In the genomic region with DNA sequence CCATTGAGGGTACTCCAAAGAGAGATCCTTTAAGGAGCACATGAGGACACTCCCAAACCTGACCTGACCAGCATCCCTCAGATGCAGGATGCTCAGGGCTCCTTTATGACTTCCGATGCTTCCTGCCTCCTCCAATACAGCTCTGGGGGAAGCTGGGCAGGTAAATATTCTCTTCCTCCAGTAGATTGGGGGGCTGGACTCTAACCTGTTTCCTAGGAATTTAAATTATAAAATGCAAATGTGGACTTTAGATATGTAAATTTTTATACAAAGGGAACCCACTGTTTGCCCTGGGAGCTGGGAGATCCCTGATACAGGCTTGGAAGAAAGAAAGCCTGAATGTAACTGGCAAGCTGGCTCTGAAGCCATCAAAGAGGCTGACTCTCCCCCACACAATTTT, we compare ENCODE assay signal across 21 mouse cellular contexts. TPM values are rescaled to one million over a fixed set of nuclear protein-coding genes. Genes with fewer than 3 reads are reported as not detected.
A peak's percentile ranks its signal among the peaks of the same experiment; 100 is the strongest.
DNase-seq lines count a peak whose midpoint lies in the region; ATAC-seq and TF ChIP-seq lines count a peak whose summit lies in the region.
"Had no signal": no experiment of that assay in that cellular context is flagged by ENCODE, and none has a peak within 500 bp of the region (broad histone marks: within the 10 kb centered on the region; RNA-seq: fewer than 3 reads in every experiment).

No protein-coding gene starts in this region.

- WGBS in hindbrain, embryonic 12.5 days, result 68% methylated on average over 1 of the region's 1 CpGs

- no peak for DNase-seq in ES-E14 (ENCODE audit: low read depth, low spot score)
- peak; percentile 38 for DNase-seq in WW6 (ENCODE audit: low read depth, low spot score)
- DNase-seq in left cerebral cortex, adult 18-20 months (ENCODE audit: low spot score in 2 of 2), result no peak
- DNase-seq in lung, postnatal 25 days (ENCODE audit: low spot score), result no peak
- DNase-seq in thymus, postnatal 0 days (ENCODE audit: low spot score), result no peak
- DNase-seq: adrenal gland, adult 8-10 months; adrenal gland, postnatal 14 days; adrenal gland, postnatal 36 days; cerebellum, adult 11-12 months; cerebellum, adult 2 months; cerebellum, adult 9-10 months; cerebellum, postnatal 10 days; cerebellum, postnatal 25 days; forebrain, postnatal 0 days had no signal

- H3K9ac ChIP-seq in ES-Bruce4 (ENCODE audit: low read depth, poor library complexity, severe bottlenecking) (peak overlapping the region; percentile 65), ES-E14 (ENCODE audit: insufficient read depth, low read depth, low read length, poor library complexity, severe bottlenecking) (no peak overlapping the region)
- H3K9ac ChIP-seq in hindbrain, embryonic 12.5 days, result no peak overlapping the region
- H3K9ac ChIP-seq: embryonic facial prominence, embryonic 12.5 days; forebrain, embryonic 13.5 days; forebrain, embryonic 15.5 days; forebrain, postnatal 0 days had no signal

- no peaks in the 10 kb centered on the region for H3K27me3 ChIP-seq in ES-Bruce4 (ENCODE audit: control insufficient read depth, insufficient read depth, low read length, poor library complexity, severe bottlenecking)
- peaks cover 69% of the 10 kb centered on the region for H3K27me3 ChIP-seq in hindbrain, embryonic 12.5 days

- H3K9me3 ChIP-seq in ES-Bruce4 (replicated peaks; ENCODE audit: control insufficient read depth, insufficient read depth, low read length, poor library complexity, severe bottlenecking) (no peaks in the 10 kb centered on the region), ES-E14 (ENCODE audit: control insufficient read depth, insufficient read depth, low read depth, low read length) (no peaks in the 10 kb centered on the region)
- H3K9me3 ChIP-seq in hindbrain, embryonic 12.5 days (replicated peaks), result no peaks in the 10 kb centered on the region
- H3K9me3 ChIP-seq: embryonic facial prominence, embryonic 10.5 days; embryonic facial prominence, embryonic 12.5 days; forebrain, embryonic 13.5 days; forebrain, embryonic 15.5 days had no signal

- in situ Hi-C loops in ES-E14 (cut with MboI; ENCODE audit: low sequenced_read_pairs in 2 of 2, unreplicated experiment in 2 of 2), result no loop called here

- H3K27ac ChIP-seq in ES-Bruce4 (ENCODE audit: insufficient read depth, low read length) (peak overlapping the region; percentile 81), ES-E14 (ENCODE audit: insufficient read depth, low read depth, low read length, poor library complexity, severe bottlenecking) (peak overlapping the region; percentile 61; the same call in 1 of the 2 replicates)
- no peak overlapping the region for H3K27ac ChIP-seq in hindbrain, embryonic 12.5 days
- H3K27ac ChIP-seq: embryonic facial prominence, embryonic 10.5 days; embryonic facial prominence, embryonic 12.5 days; forebrain, embryonic 13.5 days; forebrain, embryonic 15.5 days had no signal

- H3K4me1 ChIP-seq in ES-Bruce4 (ENCODE audit: control insufficient read depth, insufficient read depth, low read length) (peaks cover 14% of the 10 kb centered on the region), ES-E14 (ENCODE audit: control insufficient read depth in 2 of 2, insufficient read depth in 2 of 2, low read length in 2 of 2, poor library complexity in 1 of 2) (peaks cover 10 to 37% of the 10 kb centered on the region in 2 experiments)
- H3K4me1 ChIP-seq in hindbrain, embryonic 12.5 days, result peaks cover 31% of the 10 kb centered on the region

- no peak for TF ChIP-seq POLR2A in ES-Bruce4 (IDR thresholded peaks at IDR 0.05; ENCODE audit: insufficient read depth, low read length)

- TF ChIP-seq CTCF in ES-Bruce4 (IDR thresholded peaks at IDR 0.05; ENCODE audit: low read depth, low read length), result no peak

- TF ChIP-seq EP300 in ES-Bruce4 (IDR thresholded peaks at IDR 0.05; ENCODE audit: insufficient read depth, low read depth, low read length), result peak; percentile 40; the same call in 1 of the 2 replicates

- H3K36me3 ChIP-seq in ES-Bruce4 (ENCODE audit: control insufficient read depth, insufficient read depth, low read length, poor library complexity, severe bottlenecking) (no peaks in the 10 kb centered on the region), ES-E14 (ENCODE audit: control insufficient read depth, insufficient read depth, low read length, poor library complexity, severe bottlenecking) (no peaks in the 10 kb centered on the region)
- H3K36me3 ChIP-seq in hindbrain, embryonic 12.5 days, result no peaks in the 10 kb centered on the region
- H3K36me3 ChIP-seq: embryonic facial prominence, embryonic 10.5 days; embryonic facial prominence, embryonic 12.5 days; forebrain, embryonic 15.5 days had no signal

- ATAC-seq in hindbrain, embryonic 12.5 days (ENCODE audit: low FRiP score), result no peak
- ATAC-seq: activated CD4-positive, CD25-positive, alpha-beta regulatory T cell, adult 4 months; forebrain, embryonic 13.5 days; forebrain, embryonic 15.5 days; forebrain, postnatal 0 days had no signal

- no peak overlapping the region for H3K4me2 ChIP-seq in hindbrain, embryonic 12.5 days (replicated peaks)
- H3K4me2 ChIP-seq: embryonic facial prominence, embryonic 12.5 days; forebrain, embryonic 13.5 days; forebrain, embryonic 15.5 days had no signal

- H3K4me3 ChIP-seq in ES-Bruce4 (ENCODE audit: low read depth, low read length) (peak overlapping the region; percentile 2; the same call in 1 of the 2 replicates), ES-E14 (ENCODE audit: insufficient read depth in 1 of 2, low read depth in 1 of 2, low read length in 2 of 2, poor library complexity in 1 of 2, severe bottlenecking in 1 of 2) (peak overlapping the region in 1 of 2 experiments; percentile 29; a peak in 1 of 4 replicates)
- H3K4me3 ChIP-seq in hindbrain, embryonic 12.5 days, result no peak overlapping the region
- H3K4me3 ChIP-seq: embryonic facial prominence, embryonic 10.5 days; embryonic facial prominence, embryonic 12.5 days; forebrain, embryonic 13.5 days; forebrain, embryonic 15.5 days had no signal

TF ChIP-seq in ES-E14, 5 proteins besides CTCF, POLR2A, EP300 and RAD21:
- TF ChIP-seq ZNF384 (IDR thresholded peaks at IDR 0.05; ENCODE audit: low read depth, low read length) (no peak), MAFK (IDR thresholded peaks at IDR 0.05; ENCODE audit: insufficient read depth, low read depth, low read length) (no peak), ZC3H11A (IDR thresholded peaks at IDR 0.05; ENCODE audit: borderline replicate concordance, low read depth, low read length) (no peak), CHD2 (IDR thresholded peaks at IDR 0.05; ENCODE audit: low read depth, low read length) (no peak)
TF ChIP-seq in ES-E14: peak in this region for 0.

RNA-seq across cellular contexts. Expression of a gene that starts 2.3 kb away (rescaled TPM):
- 28.9 and 30.3 TPM in 2 replicates for polyA plus RNA-seq in ES-Bruce4 (2011; ENCODE audit: insufficient read depth, insufficient read length, low read depth, missing spikeins)
- total RNA-seq in ES-E14 (2012; rRNA removed), result 78.8 and 84.0 TPM in 2 replicates
- total RNA-seq in left cerebral cortex, adult 18-20 months (2021), result 10 to 100 TPM; 11.5 to 15.1 TPM
- 1.5 and 2.0 TPM in 2 replicates for polyA plus RNA-seq in thymus, postnatal 0 days (2015; fragmentation: Nextera tagmentation; extraction: Ambion mirVana)
- polyA plus RNA-seq in hindbrain, embryonic 12.5 days (2016; fragmentation: Nextera tagmentation; extraction: Ambion mirVana), result 8.2 and 8.4 TPM in 2 replicates

RNA-seq across cellular contexts. Expression of a gene that starts 54.7 kb away (rescaled TPM):
- 37.6 and 38.9 TPM in 2 replicates for polyA plus RNA-seq in ES-Bruce4 (2011; ENCODE audit: insufficient read depth, insufficient read length, low read depth, missing spikeins)
- 43.6 and 51.7 TPM in 2 replicates for total RNA-seq in ES-E14 (2012; rRNA removed)
- 10 to 100 TPM; 35.5 to 37.2 TPM for total RNA-seq in left cerebral cortex, adult 18-20 months (2021)
- polyA plus RNA-seq in thymus, postnatal 0 days (2015; fragmentation: Nextera tagmentation; extraction: Ambion mirVana), result 42.9 and 53.5 TPM in 2 replicates
- polyA plus RNA-seq in hindbrain, embryonic 12.5 days (2016; fragmentation: Nextera tagmentation; extraction: Ambion mirVana), result 41.8 and 50.0 TPM in 2 replicates
